Mouse (Mus musculus) intestine, embryonic 15.5 days (tissue): ENCODE measurements around the gene Adgre4. TPM values are rescaled to one million over a fixed set of nuclear protein-coding genes. Genes with fewer than 3 reads are reported as not detected.
"Not testable (repeated sequence)": the region's sequence is repeated elsewhere in the genome, so short reads cannot be mapped to it uniquely, and the experiment has no call there.

ENCODE experiments used
- ATAC-seq: fragments of 200-750 bp; cut with Nextera tagmentation; 2 replicates; pipeline ENCODE4 v1.8.0; 2017; ENCODE audit warnings: moderate TSS enrichment, moderate library complexity
- H3K27ac ChIP-seq: fragments of 300-500 bp; sonication (generic); 2 replicates; pipeline ENCODE4 v1.5.1; 2015; ENCODE audit warnings: mild to moderate bottlenecking, inconsistent platforms
- H3K27me3 ChIP-seq: fragments of 300-500 bp; sonication (generic); replicated peaks from 2 replicates; pipeline ENCODE4 v1.6.1; 2015; ENCODE audit warnings: inconsistent platforms
- H3K36me3 ChIP-seq: fragments of 300-500 bp; sonication (generic); 2 replicates; pipeline ENCODE4 v1.6.1; 2015; ENCODE audit warnings: inconsistent platforms
- H3K4me1 ChIP-seq: fragments of 300-500 bp; sonication (generic); replicated peaks from 2 replicates; pipeline ENCODE4 v1.6.1; 2015; ENCODE audit warnings: inconsistent platforms
- H3K4me2 ChIP-seq: fragments of 300-500 bp; sonication (generic); replicated peaks from 2 replicates; pipeline ENCODE4 v1.6.1; 2015; ENCODE audit warnings: mild to moderate bottlenecking, inconsistent platforms
- H3K4me3 ChIP-seq: fragments of 300-500 bp; sonication (generic); replicated peaks from 2 replicates; pipeline ENCODE4 v1.5.1; 2015; ENCODE audit warnings: inconsistent platforms
- H3K9ac ChIP-seq: fragments of 300-500 bp; sonication (generic); 2 replicates; pipeline ENCODE4 v1.6.1; 2015; ENCODE audit warnings: inconsistent platforms
- H3K9me3 ChIP-seq: fragments of 300-500 bp; sonication (generic); 2 replicates; pipeline ENCODE4 v1.6.1; 2016; ENCODE audit warnings: inconsistent platforms
- WGBS: fragments of 180-500 bp; shearing (Covaris S2); methylation state at CpG from one replicate; pipeline ENCODE4 v1.1.7; 2015; 5-methylcytosine and 5-hydroxymethylcytosine counted together
- polyA plus RNA-seq: library from polyadenylated mRNA; unstranded; fragments of >200 nt; fragmentation: Nextera tagmentation; extraction: Ambion mirVana; gene quantifications from 2 replicates; pipeline ENCODE4 v1.2.1, GENCODE M21; 2015

The Adgre4 gene
- polyA plus RNA-seq, 1 experiment from 2014 or later: 1.0 TPM

- no peak overlapping the region for H3K4me3 ChIP-seq
- no peaks in the 10 kb centered on the region for H3K27me3 ChIP-seq
- H3K4me1 ChIP-seq: peaks cover 5% of the 10 kb centered on the region
- ATAC-seq: no peak
- WGBS: 86% methylated on average over 4 of the region's 4 CpGs
- no peak overlapping the region for H3K9ac ChIP-seq
- H3K4me2 ChIP-seq: no peak overlapping the region
- H3K36me3 ChIP-seq: no peaks in the 10 kb centered on the region
- H3K27ac ChIP-seq: no peak overlapping the region
- H3K9me3 ChIP-seq: no peaks in the 10 kb centered on the region
Measured at GRCm38 (mm10) chr17:55877184-55877583, 127.4 kb downstream of the Adgre4 start.

GRCm38 (mm10) chr17:55878282-55878635, 128.5 kb downstream of the Adgre4 start:
- Histone ChIP-seq H3K27ac (peak overlapping the region; percentile 6; the same call in 1 of the 2 replicates), H3K9ac (peak overlapping the region; percentile 15; the same call in 1 of the 2 replicates), H3K4me2 (peak overlapping the region; percentile 54), H3K4me3 (peak overlapping the region; percentile 49)
- ATAC-seq, H3K36me3 ChIP-seq, H3K4me1 ChIP-seq, H3K27me3 ChIP-seq, H3K9me3 ChIP-seq: not testable (repeated sequence)
- WGBS: 2% methylated on average over 6 of the region's 8 CpGs

GRCm38 (mm10) chr17:55878636-55879369, 129.0 kb downstream of the Adgre4 start, which contains the start of gene Zfp119a:
Gene Zfp119a (minus strand): TSS chr17:55878930.
- H3K4me1 ChIP-seq, H3K36me3 ChIP-seq, H3K9me3 ChIP-seq, H3K27me3 ChIP-seq: not testable (repeated sequence)
- Histone ChIP-seq H3K4me3 (peak within 1 kb of the TSS; percentile 49), H3K9ac (peak within 1 kb of the TSS; percentile 60), H3K27ac (peak within 1 kb of the TSS; percentile 72), H3K4me2 (peak within 1 kb of the TSS; percentile 62)
- peak; percentile 100 for ATAC-seq
- under 1% methylated on average over 41 of the region's 53 CpGs for WGBS

- Histone ChIP-seq H3K9me3 (no peaks in the 10 kb centered on the region), H3K27ac (no peak overlapping the region), H3K4me3 (no peak overlapping the region), H3K36me3 (no peaks in the 10 kb centered on the region), H3K27me3 (no peaks in the 10 kb centered on the region), H3K4me1 (no peaks in the 10 kb centered on the region), H3K9ac (no peak overlapping the region), H3K4me2 (no peak overlapping the region)
- 55% methylated on average over 2 of the region's 2 CpGs for WGBS
- no peak for ATAC-seq
Measured at GRCm38 (mm10) chr17:55883631-55884030, 133.8 kb downstream of the Adgre4 start.

- Histone ChIP-seq H3K36me3 (no peaks in the 10 kb centered on the region), H3K4me1 (no peaks in the 10 kb centered on the region), H3K27ac (no peak overlapping the region), H3K27me3 (no peaks in the 10 kb centered on the region), H3K4me3 (no peak overlapping the region), H3K4me2 (no peak overlapping the region), H3K9me3 (no peaks in the 10 kb centered on the region), H3K9ac (no peak overlapping the region)
- no peak for ATAC-seq
- 44% methylated on average over 2 of the region's 2 CpGs for WGBS
Measured at GRCm38 (mm10) chr17:55884912-55885311, 135.1 kb downstream of the Adgre4 start.

GRCm38 (mm10) chr17:55892406-55892955, 142.7 kb downstream of the Adgre4 start:
- 6% methylated on average over 6 of the region's 8 CpGs for WGBS
- not testable (repeated sequence) for H3K27ac ChIP-seq, H3K27me3 ChIP-seq, ATAC-seq, H3K4me1 ChIP-seq, H3K9me3 ChIP-seq, H3K36me3 ChIP-seq
- H3K9ac ChIP-seq: 0 out of 2 replicates have a peak overlapping the region, but pooled peaks have one; percentile 29
- peak overlapping the region; percentile 50 for H3K4me3 ChIP-seq
- peak overlapping the region; percentile 50 for H3K4me2 ChIP-seq

GRCm38 (mm10) chr17:55903087-55903486, 153.3 kb downstream of the Adgre4 start:
- ATAC-seq: no peak; the same call in 1 of the 2 replicates
- Histone ChIP-seq H3K27ac (no peak overlapping the region), H3K36me3 (peaks cover under 1% of the 10 kb centered on the region; the same call in 1 of the 2 replicates), H3K4me3 (no peak overlapping the region), H3K4me1 (no peaks in the 10 kb centered on the region), H3K27me3 (no peaks in the 10 kb centered on the region), H3K4me2 (no peak overlapping the region), H3K9ac (no peak overlapping the region), H3K9me3 (no peaks in the 10 kb centered on the region)
- WGBS: 56% methylated on average over 2 of the region's 2 CpGs

Other genes with a start within 250 kb of the Adgre4 start
- gene Vmn2r118, start 124.8 kb upstream of the Adgre4 start, polyA plus RNA-seq: not detected in 2 replicates
- gene Pot1b, start 37.4 kb upstream of the Adgre4 start, polyA plus RNA-seq: 6.6 and 7.0 TPM in 2 replicates
- 7.4 and 7.5 TPM in 2 replicates for gene Zfp119a, start 128.9 kb downstream of the Adgre4 start, polyA plus RNA-seq
- 9.0 and 11.0 TPM in 2 replicates for gene Zfp959, start 142.1 kb downstream of the Adgre4 start, polyA plus RNA-seq
- 3.5 and 4.4 TPM in 2 replicates for gene Zfp119b, start 199.5 kb downstream of the Adgre4 start, polyA plus RNA-seq
- gene Ebi3, start 202.7 kb downstream of the Adgre4 start, polyA plus RNA-seq: 2.8 and 3.2 TPM in 2 replicates
- 21.0 and 21.4 TPM in 2 replicates for gene Yju2, start 209.1 kb downstream of the Adgre4 start, polyA plus RNA-seq
- 9.0 and 9.4 TPM in 2 replicates for gene Shd, start 220.5 kb downstream of the Adgre4 start, polyA plus RNA-seq
- 8.9 and 11.5 TPM in 2 replicates for gene Fsd1, start 236.5 kb downstream of the Adgre4 start, polyA plus RNA-seq